Mouse (Mus musculus): ENCODE data around the gene Srrm3.

Gene Srrm3

DNA sequence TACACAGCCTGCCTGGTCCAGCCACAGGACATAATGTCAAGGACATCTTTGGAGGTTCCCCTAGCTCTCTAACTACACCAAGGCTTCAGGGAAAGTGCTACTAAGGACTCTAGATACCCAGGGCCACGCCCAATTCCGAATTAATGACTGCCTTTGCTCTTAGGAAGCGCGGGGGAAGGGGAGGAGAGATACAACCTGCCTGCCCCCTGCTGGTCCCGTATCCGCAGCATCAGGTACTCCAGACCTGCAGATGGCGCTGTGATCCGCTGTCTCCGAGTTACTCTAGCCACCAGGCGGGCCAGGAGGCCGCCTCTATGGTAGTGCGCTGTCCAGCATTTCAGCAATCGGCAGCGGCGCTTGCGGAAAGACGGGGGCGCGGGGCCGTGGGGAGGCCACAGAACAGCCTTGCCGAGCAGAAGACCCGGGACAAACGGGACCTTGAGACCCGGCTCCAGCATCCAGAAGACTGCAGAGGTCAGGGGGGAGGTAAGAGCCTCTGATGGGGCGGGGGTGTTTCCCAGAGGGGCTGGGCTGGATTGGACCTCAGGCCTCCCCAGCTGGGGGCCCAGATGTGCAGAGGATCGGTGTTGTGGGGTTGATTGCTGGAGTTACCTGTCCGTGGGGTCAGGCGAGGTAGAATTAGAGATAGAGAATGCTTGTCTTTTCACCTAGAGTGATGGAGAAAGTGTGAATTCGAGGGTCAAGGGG lies at the start of gene Srrm3:
Gene Srrm3, plus strand, starts transcription at position 336 of the 708 bp plus-strand sequence.
- DNase-seq (ENCODE audit: low spot score in 2 of 2), result peak; percentile 81 to 91

GRCm38 (mm10) chr5:135761881-135762280 lies 44.8 kb upstream of the Srrm3 start:
- DNase-seq (ENCODE audit: low spot score in 2 of 2), result no peak

- peak in 1 of 2 experiments; percentile 70 for DNase-seq (ENCODE audit: low spot score in 2 of 2)
Measured at GRCm38 (mm10) chr5:135763526-135763925, 43.2 kb upstream of the Srrm3 start.

DNA sequence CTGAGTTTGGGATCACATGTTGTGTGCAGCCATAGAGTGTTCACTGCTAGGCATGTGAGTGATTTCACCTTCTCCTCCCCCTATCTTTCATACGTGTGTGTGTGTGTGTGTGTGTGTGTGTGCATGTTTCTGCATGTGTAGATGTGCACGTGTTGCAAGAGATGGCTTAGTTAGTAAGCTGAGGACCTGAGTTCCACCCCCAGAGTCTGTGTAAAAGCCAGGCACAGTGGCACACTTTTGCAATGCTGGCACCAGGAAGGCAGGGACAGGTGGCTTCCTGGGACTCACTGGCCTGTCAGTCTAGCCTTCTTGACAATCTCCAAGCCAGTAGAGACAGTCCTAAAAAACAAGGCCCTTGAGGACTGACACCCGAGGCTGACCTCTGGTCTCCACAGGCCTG lies 41.7 kb upstream of the Srrm3 start:
- no peak for DNase-seq (ENCODE audit: low spot score in 2 of 2)

- no peak for DNase-seq (ENCODE audit: low spot score in 2 of 2)
Measured at GRCm38 (mm10) chr5:135772519-135772918, 34.2 kb upstream of the Srrm3 start.

GRCm38 (mm10) chr5:135776546-135776945 lies 30.1 kb upstream of the Srrm3 start:
- DNase-seq (ENCODE audit: low spot score in 2 of 2), result no peak

- DNase-seq (ENCODE audit: low spot score in 2 of 2), result no peak
Measured at GRCm38 (mm10) chr5:135777796-135778470, 28.8 kb upstream of the Srrm3 start, which contains the start of gene Styxl1. Styxl1 (minus strand) TSS chr5:135778385.

DNA sequence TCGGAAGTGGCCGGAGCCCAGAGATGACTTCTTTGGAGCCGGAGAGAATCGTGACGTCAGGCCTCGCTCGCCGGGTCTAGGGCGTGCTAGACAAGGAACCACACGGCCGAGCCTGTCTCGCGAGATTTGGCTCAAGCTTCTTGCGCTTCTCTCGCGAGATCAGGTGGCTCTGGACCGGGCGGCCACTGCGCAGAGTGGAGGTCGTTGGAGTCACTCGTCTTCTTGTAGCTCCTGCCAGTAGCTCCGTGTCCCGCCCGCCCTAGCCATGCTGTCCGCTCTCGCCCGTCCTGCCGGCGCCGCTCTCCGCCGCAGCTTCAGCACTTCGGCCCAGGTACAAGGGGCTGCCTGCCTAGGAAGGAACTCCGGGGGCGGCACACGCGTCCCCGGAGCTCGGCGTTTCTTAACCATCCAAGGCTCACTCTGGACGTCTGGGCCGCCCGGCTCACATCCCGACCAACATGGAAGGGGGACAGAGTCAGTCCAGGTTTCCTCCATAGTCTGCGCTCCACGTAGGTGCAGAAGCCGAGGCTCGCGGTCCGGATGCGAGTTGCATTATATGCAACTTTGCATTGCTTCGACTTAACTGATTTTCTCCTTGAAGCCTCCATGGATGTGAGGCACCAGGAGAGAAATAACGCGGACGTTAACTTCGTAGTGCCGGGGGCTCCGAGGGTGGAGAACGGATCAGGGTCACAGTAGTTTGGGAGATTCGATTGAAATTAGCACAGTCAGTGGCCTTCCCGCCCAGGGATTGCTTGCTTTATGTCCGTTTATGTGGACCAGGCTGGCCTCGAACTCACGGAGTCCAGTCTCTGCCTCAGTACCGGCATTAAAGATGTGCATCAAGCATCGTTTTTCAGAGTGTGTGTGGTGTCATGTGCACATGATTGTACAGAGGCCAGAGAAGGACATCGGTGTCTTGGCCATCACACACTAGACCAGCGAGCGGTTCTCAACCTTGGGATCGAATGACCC lies 27.9 kb upstream of the Srrm3 start, which contains the start of gene Mdh2:
Gene Mdh2, plus strand, starts transcription at position 10 of the 975 bp plus-strand sequence.
- DNase-seq (ENCODE audit: low spot score in 2 of 2), result peak; percentile 99 to 100

GRCm38 (mm10) chr5:135780331-135780730 lies 26.4 kb upstream of the Srrm3 start:
- no peak for DNase-seq (ENCODE audit: low spot score in 2 of 2)

GRCm38 (mm10) chr5:135782901-135783300 lies 23.8 kb upstream of the Srrm3 start:
- no peak for DNase-seq (ENCODE audit: low spot score in 2 of 2)

DNA sequence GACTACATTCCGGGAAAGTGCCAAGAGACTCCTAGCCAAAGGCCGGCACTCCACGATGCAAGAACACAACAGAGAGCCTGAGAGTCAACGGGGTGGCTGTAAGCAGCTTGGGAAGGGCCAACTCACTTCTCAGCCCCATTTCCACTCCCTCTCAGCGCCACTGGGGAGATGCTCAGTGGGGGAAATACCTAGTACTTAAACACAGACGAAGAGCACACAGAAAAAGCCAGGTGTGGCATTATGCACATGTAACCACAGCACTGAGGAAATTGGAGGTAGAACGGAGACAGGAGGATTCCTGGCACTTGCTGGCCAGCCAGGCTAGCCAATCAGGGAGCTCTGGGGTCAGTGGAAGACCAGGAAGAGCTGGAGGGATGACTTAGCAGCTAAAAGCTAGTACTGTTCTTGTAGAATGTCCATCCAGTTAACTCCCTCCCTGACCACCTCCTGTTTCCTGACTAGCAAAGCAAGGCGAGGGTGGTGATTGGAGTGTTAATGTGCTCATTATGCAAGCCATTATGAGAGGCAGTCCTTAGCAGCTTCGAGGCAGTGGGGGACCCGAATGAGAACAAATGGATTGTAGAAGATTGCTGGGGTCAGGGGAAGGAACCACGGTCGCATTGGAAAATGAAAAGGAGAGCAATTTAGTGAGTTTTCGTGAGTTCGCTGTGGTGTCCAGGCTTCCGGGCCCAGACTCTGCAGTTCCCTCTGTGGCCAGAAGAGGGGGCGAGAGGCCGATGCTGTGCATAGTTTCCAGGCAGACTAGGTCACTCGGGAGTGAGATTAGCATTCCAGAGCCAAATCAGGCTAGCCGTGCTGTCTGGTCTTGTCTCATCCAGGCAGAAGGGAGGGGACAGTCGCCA lies 12.5 kb upstream of the Srrm3 start:
- peak; percentile 76 to 85 for DNase-seq (ENCODE audit: low spot score in 2 of 2)

- DNase-seq (ENCODE audit: low spot score in 2 of 2), result no peak
Measured at GRCm38 (mm10) chr5:135794859-135795181, 11.9 kb upstream of the Srrm3 start.

DNA sequence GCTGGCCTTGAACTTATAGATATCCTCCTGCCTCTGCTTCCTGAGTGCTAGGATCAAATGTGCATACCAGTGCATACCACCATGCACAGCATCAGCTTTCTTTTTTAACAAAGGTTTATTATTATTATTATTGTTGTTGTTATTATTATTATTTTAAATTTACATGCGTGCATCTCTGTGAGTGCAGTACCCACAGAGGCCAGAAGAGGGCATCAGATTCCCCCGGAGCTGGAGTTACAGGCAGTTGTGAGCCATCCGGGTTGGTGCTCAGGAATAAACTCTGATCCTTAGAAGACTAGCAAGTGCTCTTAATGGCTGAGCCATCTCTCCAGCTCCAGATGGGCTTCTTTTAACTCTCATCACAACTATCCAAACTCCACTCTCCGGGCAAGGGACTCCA lies 6.9 kb upstream of the Srrm3 start:
- no peak for DNase-seq (ENCODE audit: low spot score in 2 of 2)

- DNase-seq (ENCODE audit: low spot score in 2 of 2), result no peak
Measured at GRCm38 (mm10) chr5:135800927-135801326, 5.8 kb upstream of the Srrm3 start.

DNA sequence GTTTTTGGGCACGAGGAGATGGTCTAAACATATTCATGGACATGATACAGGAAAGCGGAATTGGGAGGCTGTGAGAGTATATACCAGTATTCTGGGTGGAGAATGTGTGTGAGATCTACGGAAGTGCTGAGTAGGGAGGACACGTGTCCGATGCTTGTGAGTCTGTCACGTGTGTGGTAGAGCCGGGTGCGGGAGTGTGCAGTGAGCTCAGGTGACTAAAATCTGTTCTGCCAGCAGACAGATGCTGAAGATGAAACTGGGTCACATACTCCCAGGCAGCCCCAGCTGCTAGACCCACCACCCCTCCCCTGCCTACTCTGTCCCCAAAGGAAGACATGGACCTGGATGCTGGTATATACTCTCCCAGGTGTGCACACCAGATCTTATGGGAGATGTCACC lies 4.0 kb upstream of the Srrm3 start:
- no peak for DNase-seq (ENCODE audit: low spot score in 2 of 2)

- no peak for DNase-seq (ENCODE audit: low spot score in 2 of 2)
Measured at GRCm38 (mm10) chr5:135803135-135803534, 3.6 kb upstream of the Srrm3 start.

DNA sequence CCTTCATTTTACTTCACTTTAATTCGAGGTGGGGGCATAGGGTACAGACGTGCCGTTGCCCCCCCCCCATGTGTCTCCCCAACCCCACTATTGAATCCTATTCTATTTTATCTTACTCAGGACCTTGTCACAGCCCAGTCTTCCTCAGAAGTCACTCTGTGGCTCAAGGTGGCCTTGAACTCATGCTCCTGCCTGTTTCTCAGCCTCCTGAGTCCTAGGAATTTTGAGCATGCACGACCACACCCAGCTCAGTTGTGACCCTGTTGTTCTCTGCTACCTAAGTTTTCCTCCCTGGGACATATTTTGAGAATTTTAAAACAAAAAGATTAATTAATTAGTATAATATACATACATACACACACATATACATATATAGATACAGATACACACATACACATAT lies 3.0 kb upstream of the Srrm3 start:
- DNase-seq (ENCODE audit: low spot score in 2 of 2), result no peak

DNA sequence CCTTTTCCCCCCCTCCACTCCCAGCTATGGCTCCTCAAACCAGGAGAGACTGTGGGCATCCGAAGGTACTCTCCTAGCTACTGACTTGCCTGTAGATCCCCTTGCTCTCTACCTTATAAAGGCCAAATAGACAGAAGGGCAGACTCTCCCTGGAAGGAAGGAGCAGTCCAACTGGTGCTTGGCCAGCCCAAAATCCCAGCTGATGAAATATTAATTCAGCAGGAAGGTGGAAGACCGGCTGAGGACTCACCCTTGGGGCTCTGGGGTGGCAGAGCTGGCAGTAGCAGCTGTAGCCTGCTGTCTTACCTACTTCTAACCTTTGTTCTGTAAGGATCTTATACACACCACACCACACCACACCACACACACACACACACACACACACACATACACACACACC lies 2.0 kb upstream of the Srrm3 start:
- DNase-seq (ENCODE audit: low spot score in 2 of 2), result no peak

DNA sequence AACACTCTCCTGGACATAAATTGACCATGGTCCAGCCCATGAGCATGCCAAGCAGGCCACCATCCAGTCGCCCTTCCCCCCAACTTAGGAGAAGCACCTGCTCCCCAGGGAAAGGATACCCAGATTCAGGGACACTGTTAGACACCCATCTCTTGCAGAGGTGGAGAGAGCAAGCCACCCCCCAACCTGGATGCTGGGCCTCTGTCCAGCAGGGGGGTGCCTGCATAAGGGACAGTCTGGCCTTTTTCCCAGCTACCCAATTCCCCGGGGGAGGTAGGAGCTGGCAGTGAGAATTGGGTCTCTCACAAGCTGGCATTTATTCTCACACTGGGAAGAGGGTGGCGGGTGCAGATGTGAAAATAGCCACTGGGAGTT lies 560 bp downstream of the Srrm3 start:
- peak in 1 of 2 experiments; percentile 48 for DNase-seq (ENCODE audit: low spot score in 2 of 2)

GRCm38 (mm10) chr5:135812991-135813390 lies 6.3 kb downstream of the Srrm3 start:
- DNase-seq (ENCODE audit: low spot score in 2 of 2), result peak in 1 of 2 experiments; percentile 65

DNA sequence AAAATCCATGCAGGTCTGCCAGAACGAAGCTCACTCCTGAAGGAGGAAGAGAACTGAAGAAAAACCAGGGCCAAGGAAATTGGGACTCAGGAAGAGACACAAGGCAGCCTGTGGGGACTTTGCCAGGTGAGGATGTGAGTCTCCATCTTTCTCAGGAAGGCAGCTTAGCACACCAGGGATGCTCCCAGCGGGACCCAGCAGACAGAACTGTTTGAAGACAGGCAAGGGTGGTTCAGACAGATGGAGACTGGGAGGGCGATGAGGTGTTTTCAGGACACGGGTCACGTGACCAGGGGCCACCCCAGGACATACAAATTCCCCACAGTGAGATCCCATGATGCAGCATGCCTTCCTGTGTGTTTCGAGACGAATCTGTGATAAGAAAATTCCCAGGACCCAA lies 11.8 kb downstream of the Srrm3 start:
- DNase-seq (ENCODE audit: low spot score in 2 of 2), result no peak
